Mouse (Mus musculus): Measurements from ENCODE around the gene Asb7. TPM values are rescaled to one million over a fixed set of nuclear protein-coding genes. Genes with fewer than 3 reads are reported as not detected.
A peak's percentile ranks its signal among the peaks of the same experiment; 100 is the strongest.

The Asb7 gene
- polyA plus RNA-seq (2014; fragmentation: Nextera tagmentation; extraction: Ambion mirVana) = 18.7 and 20.7 TPM in 2 replicates

DNA sequence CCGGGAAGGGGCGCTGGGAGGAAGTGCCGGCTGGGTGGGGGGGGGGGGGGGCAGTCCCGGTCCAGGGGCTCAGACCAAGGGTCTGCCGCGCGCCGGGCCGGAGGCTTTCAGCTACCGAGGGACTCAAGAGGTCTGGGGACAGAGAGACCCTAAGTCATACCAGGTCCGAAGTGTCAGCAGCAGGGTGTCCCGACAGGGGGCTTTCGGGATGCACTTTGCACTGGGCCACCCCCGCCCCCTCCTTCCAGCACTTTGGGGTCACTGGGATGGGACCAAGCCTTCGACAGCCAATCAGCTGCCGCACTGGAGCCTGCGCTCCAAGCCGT, at the start of gene Asb7:
Gene Asb7 (minus strand): TSS at position 303 of the 326 bp plus-strand sequence.
- 0% methylated on average over 11 of the region's 18 CpGs for WGBS
- Histone ChIP-seq H3K36me3 (ENCODE audit: control insufficient read depth, insufficient read depth, low read length) (no peaks in the 10 kb centered on the region), H3K4me1 (ENCODE audit: control insufficient read depth, insufficient read depth, low read length) (peaks cover 10% of the 10 kb centered on the region; the same call in 1 of the 2 replicates), H3K4me2 (ENCODE audit: low read depth) (peak within 1 kb of the TSS; percentile 92), H3K9ac (ENCODE audit: low read length) (peak within 1 kb of the TSS; percentile 82), H3K27ac (ENCODE audit: low read depth, low read length) (peak within 1 kb of the TSS; percentile 85), H3K4me3 (ENCODE audit: low read depth, low read length) (peak within 1 kb of the TSS; percentile 70), H3K9me3 (ENCODE audit: control insufficient read depth, low read length) (no peaks in the 10 kb centered on the region), H3K27me3 (ENCODE audit: control insufficient read depth, insufficient read depth, low read length) (no peaks in the 10 kb centered on the region)
- ATAC-seq (ENCODE audit: insufficient read depth, low FRiP score, low TSS enrichment) (no peak; the same call in 1 of the 2 replicates), DNase-seq (ENCODE audit: low spot score) (no peak)

DNA sequence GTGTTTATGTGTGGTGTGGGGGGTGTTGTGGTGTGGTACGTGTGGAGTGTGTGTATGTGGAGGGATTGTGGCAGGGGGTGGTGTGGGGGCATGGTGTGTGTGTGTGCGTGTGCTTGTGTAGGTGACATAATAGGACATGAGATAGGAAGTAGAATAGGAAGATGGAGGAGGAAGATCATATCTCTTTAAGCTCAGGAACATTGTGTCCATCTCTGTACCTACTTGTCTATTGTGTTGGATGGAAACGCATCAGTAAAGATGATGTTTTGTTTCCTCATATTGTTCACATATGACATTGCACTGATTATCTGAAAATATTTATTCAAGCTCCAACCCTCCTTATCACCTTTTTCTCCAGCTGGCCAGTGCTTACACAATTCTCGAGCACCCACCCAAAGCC, 48.0 kb upstream of the Asb7 start:
- 91% methylated on average over 4 of the region's 4 CpGs for WGBS
- Histone ChIP-seq H3K9ac (ENCODE audit: low read length) (no peak overlapping the region), H3K9me3 (ENCODE audit: control insufficient read depth, low read length) (no peaks in the 10 kb centered on the region), H3K27ac (ENCODE audit: low read depth, low read length) (no peak overlapping the region), H3K4me2 (ENCODE audit: low read depth) (no peak overlapping the region), H3K4me3 (ENCODE audit: low read depth, low read length) (no peak overlapping the region), H3K27me3 (ENCODE audit: control insufficient read depth, insufficient read depth, low read length) (no peaks in the 10 kb centered on the region), H3K4me1 (ENCODE audit: control insufficient read depth, insufficient read depth, low read length) (no peaks in the 10 kb centered on the region; the same call in 1 of the 2 replicates), H3K36me3 (ENCODE audit: control insufficient read depth, insufficient read depth, low read length) (no peaks in the 10 kb centered on the region)
- DNase-seq (ENCODE audit: low spot score) (no peak), ATAC-seq (ENCODE audit: insufficient read depth, low FRiP score, low TSS enrichment) (no peak)

DNA sequence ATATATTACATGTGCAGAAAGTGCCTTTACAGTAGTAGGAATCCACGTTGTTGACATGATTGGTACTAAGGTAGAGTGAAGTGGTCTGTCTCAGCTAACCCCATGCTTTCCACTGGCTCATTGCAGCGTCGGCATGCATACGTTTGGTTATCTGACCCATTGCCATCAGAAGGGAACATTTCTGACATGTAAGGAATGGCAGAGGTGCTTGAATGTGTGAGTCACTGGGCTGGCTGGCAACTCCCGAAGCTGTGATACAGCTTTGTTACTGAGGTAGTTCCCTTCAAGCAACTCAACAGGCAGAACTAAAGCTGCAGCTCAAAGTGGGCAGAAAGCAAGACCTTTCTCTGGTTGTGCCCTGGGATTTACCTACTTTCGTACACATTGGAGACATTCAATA, 45.6 kb upstream of the Asb7 start:
- H3K9me3 ChIP-seq (ENCODE audit: control insufficient read depth, low read length) = no peaks in the 10 kb centered on the region
- no peak for DNase-seq (ENCODE audit: low spot score)
- whole genome bisulfite sequencing = 91% methylated on average over 6 of the region's 6 CpGs
- H3K4me3 ChIP-seq (ENCODE audit: low read depth, low read length) = no peak overlapping the region
- no peaks in the 10 kb centered on the region for H3K27me3 ChIP-seq (ENCODE audit: control insufficient read depth, insufficient read depth, low read length)
- no peak overlapping the region for H3K27ac ChIP-seq (ENCODE audit: low read depth, low read length)
- no peak for ATAC-seq (ENCODE audit: insufficient read depth, low FRiP score, low TSS enrichment)
- no peak overlapping the region for H3K4me2 ChIP-seq (ENCODE audit: low read depth)
- no peak overlapping the region for H3K9ac ChIP-seq (ENCODE audit: low read length)
- no peaks in the 10 kb centered on the region for H3K36me3 ChIP-seq (ENCODE audit: control insufficient read depth, insufficient read depth, low read length)
- no peaks in the 10 kb centered on the region for H3K4me1 ChIP-seq (ENCODE audit: control insufficient read depth, insufficient read depth, low read length)

DNA sequence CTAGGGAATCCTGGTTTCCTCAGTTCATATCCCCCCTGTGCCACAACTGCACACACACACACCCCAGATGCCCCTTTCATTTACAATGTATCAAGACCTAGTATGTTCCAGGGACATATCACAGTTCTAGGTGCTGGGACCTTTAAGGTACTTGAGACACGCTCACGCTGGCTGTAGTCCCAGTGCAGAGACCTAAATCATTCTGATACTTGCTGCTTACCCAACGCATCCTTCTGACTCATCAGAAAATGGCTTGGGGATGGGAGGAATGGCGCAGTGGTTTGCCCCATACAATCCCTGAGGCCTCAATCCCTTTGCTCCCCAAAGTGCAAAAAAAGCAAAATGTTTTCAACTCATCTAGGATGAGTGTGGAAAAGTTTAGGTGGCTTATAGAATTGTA, 45.1 kb upstream of the Asb7 start:
- Histone ChIP-seq H3K27me3 (ENCODE audit: control insufficient read depth, insufficient read depth, low read length) (no peaks in the 10 kb centered on the region), H3K9ac (ENCODE audit: low read length) (no peak overlapping the region), H3K9me3 (ENCODE audit: control insufficient read depth, low read length) (no peaks in the 10 kb centered on the region), H3K36me3 (ENCODE audit: control insufficient read depth, insufficient read depth, low read length) (no peaks in the 10 kb centered on the region), H3K4me2 (ENCODE audit: low read depth) (no peak overlapping the region), H3K4me3 (ENCODE audit: low read depth, low read length) (no peak overlapping the region), H3K27ac (ENCODE audit: low read depth, low read length) (no peak overlapping the region), H3K4me1 (ENCODE audit: control insufficient read depth, insufficient read depth, low read length) (no peaks in the 10 kb centered on the region)
- 96% methylated on average over 4 of the region's 4 CpGs for WGBS
- ATAC-seq (ENCODE audit: insufficient read depth, low FRiP score, low TSS enrichment) = no peak
- DNase-seq (ENCODE audit: low spot score) = no peak

DNA sequence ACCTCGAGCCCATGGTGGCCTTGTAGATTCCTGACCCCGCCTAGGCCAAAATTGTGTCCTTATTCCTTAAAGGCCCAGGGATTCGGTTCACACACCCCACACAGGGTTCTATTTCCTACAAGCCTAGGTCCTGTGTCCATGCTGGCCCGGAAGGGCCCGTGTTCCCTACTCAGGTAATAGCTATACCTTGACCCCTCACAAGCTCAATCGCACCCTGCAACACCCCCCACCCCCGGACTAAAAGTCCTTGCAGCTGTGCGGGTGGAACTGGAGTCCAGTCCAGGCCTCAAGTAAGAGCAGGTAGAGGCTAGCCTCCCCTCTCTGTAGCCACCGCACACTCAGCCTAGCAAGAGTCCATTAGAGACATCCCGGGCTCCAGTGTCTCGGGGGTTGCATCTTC, 44.5 kb upstream of the Asb7 start:
- no peak overlapping the region for H3K4me3 ChIP-seq (ENCODE audit: low read depth, low read length)
- no peaks in the 10 kb centered on the region for H3K27me3 ChIP-seq (ENCODE audit: control insufficient read depth, insufficient read depth, low read length)
- no peaks in the 10 kb centered on the region for H3K36me3 ChIP-seq (ENCODE audit: control insufficient read depth, insufficient read depth, low read length)
- no peaks in the 10 kb centered on the region for H3K9me3 ChIP-seq (ENCODE audit: control insufficient read depth, low read length)
- H3K27ac ChIP-seq (ENCODE audit: low read depth, low read length) = no peak overlapping the region
- no peak overlapping the region for H3K4me2 ChIP-seq (ENCODE audit: low read depth)
- ATAC-seq (ENCODE audit: insufficient read depth, low FRiP score, low TSS enrichment) (no peak), DNase-seq (ENCODE audit: low spot score) (no peak)
- H3K4me1 ChIP-seq (ENCODE audit: control insufficient read depth, insufficient read depth, low read length) = no peaks in the 10 kb centered on the region
- H3K9ac ChIP-seq (ENCODE audit: low read length) = no peak overlapping the region
- WGBS = 92% methylated on average over 11 of the region's 11 CpGs

DNA sequence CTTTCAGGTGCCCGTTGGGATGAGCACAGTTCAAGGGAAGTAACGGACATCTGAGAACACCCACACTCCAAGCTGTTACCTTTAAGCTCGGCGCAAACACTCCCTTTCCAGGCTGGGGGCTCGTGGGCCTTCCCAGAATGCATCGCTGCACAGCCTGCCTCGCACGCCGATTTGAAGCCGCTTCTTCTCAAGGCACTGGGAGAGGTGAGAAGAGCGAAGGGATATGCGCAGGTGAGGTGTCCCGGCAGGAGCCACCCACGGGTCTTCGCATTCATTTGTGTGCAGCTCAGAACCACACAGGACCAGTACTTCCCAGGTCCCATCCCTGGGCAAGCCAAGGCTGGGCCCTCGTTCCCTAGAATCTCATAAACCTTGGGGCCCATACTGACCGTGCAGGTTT, 44.0 kb upstream of the Asb7 start:
- Histone ChIP-seq H3K27ac (ENCODE audit: low read depth, low read length) (no peak overlapping the region), H3K9ac (ENCODE audit: low read length) (no peak overlapping the region), H3K9me3 (ENCODE audit: control insufficient read depth, low read length) (no peaks in the 10 kb centered on the region), H3K27me3 (ENCODE audit: control insufficient read depth, insufficient read depth, low read length) (no peaks in the 10 kb centered on the region), H3K4me3 (ENCODE audit: low read depth, low read length) (no peak overlapping the region), H3K4me2 (ENCODE audit: low read depth) (no peak overlapping the region), H3K36me3 (ENCODE audit: control insufficient read depth, insufficient read depth, low read length) (no peaks in the 10 kb centered on the region), H3K4me1 (ENCODE audit: control insufficient read depth, insufficient read depth, low read length) (no peaks in the 10 kb centered on the region)
- DNase-seq (ENCODE audit: low spot score) = no peak
- 96% methylated on average over 17 of the region's 17 CpGs for WGBS
- ATAC-seq (ENCODE audit: insufficient read depth, low FRiP score, low TSS enrichment) = no peak

DNA sequence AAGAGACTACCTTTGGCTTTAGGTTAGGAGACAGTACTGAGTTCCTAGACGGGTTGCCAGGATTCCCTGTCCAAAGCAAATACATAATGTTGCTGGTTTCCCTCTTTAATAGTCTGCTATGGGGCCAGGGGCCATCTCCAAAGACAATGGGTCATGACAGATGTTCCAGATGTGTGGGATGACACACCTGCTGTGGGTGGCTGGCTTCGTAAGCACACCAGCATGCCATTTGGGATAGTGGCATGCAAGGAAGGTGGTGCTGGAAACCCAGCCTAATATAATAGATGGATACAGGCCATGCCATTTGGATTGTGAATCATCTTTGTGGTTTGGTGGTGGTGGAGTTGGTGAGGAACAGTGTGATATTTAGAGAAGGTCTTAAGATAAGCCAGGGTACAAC, 39.8 kb upstream of the Asb7 start:
- H3K36me3 ChIP-seq (ENCODE audit: control insufficient read depth, insufficient read depth, low read length) = no peaks in the 10 kb centered on the region
- H3K4me3 ChIP-seq (ENCODE audit: low read depth, low read length) = no peak overlapping the region
- no peaks in the 10 kb centered on the region for H3K9me3 ChIP-seq (ENCODE audit: control insufficient read depth, low read length)
- ATAC-seq (ENCODE audit: insufficient read depth, low FRiP score, low TSS enrichment) (no peak), DNase-seq (ENCODE audit: low spot score) (no peak)
- H3K4me2 ChIP-seq (ENCODE audit: low read depth) = no peak overlapping the region
- 0 out of 2 replicates have a peak, but pooled peaks cover 2% of the 10 kb centered on the region for H3K4me1 ChIP-seq (ENCODE audit: control insufficient read depth, insufficient read depth, low read length)
- no peak overlapping the region for H3K9ac ChIP-seq (ENCODE audit: low read length)
- H3K27me3 ChIP-seq (ENCODE audit: control insufficient read depth, insufficient read depth, low read length) = 0 out of 2 replicates have a peak, but pooled peaks cover 4% of the 10 kb centered on the region
- WGBS = 80% methylated on average over 2 of the region's 2 CpGs
- H3K27ac ChIP-seq (ENCODE audit: low read depth, low read length) = no peak overlapping the region

DNA sequence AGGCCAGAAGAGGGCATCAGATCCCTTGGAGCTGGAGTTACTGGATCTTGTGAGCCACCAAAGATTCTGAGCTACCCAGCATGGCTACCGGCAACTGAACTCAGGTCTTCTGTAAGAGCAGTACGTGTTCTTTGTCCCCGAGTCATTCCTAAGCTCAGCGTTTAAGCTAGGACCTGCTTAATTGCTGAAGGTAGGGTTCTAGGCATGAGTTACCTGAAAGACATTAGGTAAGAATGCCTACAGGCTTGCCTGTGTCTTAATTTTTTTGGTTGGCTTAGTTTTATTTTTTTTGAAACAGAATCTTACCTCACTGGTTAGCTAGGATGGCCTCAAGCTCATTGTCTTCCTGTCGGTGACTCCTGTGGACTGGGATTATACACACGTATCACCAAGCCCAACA, 38.7 kb upstream of the Asb7 start:
- H3K27me3 ChIP-seq (ENCODE audit: control insufficient read depth, insufficient read depth, low read length) = 0 out of 2 replicates have a peak, but pooled peaks cover 4% of the 10 kb centered on the region
- no peak for DNase-seq (ENCODE audit: low spot score)
- 96% methylated on average over 6 of the region's 6 CpGs for WGBS
- no peak overlapping the region for H3K27ac ChIP-seq (ENCODE audit: low read depth, low read length)
- 0 out of 2 replicates have a peak, but pooled peaks cover 2% of the 10 kb centered on the region for H3K4me1 ChIP-seq (ENCODE audit: control insufficient read depth, insufficient read depth, low read length)
- H3K36me3 ChIP-seq (ENCODE audit: control insufficient read depth, insufficient read depth, low read length) = no peaks in the 10 kb centered on the region
- no peak overlapping the region for H3K4me3 ChIP-seq (ENCODE audit: low read depth, low read length)
- no peak for ATAC-seq (ENCODE audit: insufficient read depth, low FRiP score, low TSS enrichment)
- no peak overlapping the region for H3K9ac ChIP-seq (ENCODE audit: low read length)
- no peaks in the 10 kb centered on the region for H3K9me3 ChIP-seq (ENCODE audit: control insufficient read depth, low read length)
- no peak overlapping the region for H3K4me2 ChIP-seq (ENCODE audit: low read depth)

DNA sequence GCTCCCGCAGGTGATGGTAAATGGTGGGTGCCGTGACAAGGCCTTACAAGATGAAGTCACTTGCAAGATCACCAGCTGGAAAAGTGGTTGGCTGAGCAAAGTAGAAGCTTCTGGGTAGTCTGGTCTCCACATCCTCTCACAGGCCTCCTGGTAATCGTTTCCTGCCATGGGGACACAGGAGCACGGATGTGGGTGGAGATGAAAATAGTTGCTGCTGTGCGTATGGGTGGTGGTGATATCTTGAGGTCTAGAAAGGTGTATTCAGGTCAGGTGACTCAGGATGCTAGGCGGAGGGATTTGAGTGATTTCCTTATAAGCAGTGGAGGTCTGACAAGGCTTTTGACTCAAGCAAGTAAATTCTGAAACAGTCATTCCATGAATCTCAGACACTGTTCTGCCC, 35.6 kb upstream of the Asb7 start:
- 78% methylated on average over 6 of the region's 6 CpGs for WGBS
- DNase-seq (ENCODE audit: low spot score) (no peak), ATAC-seq (ENCODE audit: insufficient read depth, low FRiP score, low TSS enrichment) (no peak)
- H3K9ac ChIP-seq (ENCODE audit: low read length) = no peak overlapping the region
- H3K4me1 ChIP-seq (ENCODE audit: control insufficient read depth, insufficient read depth, low read length) = 0 out of 2 replicates have a peak, but pooled peaks cover 2% of the 10 kb centered on the region
- 0 out of 2 replicates have a peak, but pooled peaks cover 6% of the 10 kb centered on the region for H3K27me3 ChIP-seq (ENCODE audit: control insufficient read depth, insufficient read depth, low read length)
- no peak overlapping the region for H3K27ac ChIP-seq (ENCODE audit: low read depth, low read length)
- no peaks in the 10 kb centered on the region for H3K9me3 ChIP-seq (ENCODE audit: control insufficient read depth, low read length)
- H3K4me2 ChIP-seq (ENCODE audit: low read depth) = no peak overlapping the region
- no peak overlapping the region for H3K4me3 ChIP-seq (ENCODE audit: low read depth, low read length)
- no peaks in the 10 kb centered on the region; the same call in 1 of the 2 replicates for H3K36me3 ChIP-seq (ENCODE audit: control insufficient read depth, insufficient read depth, low read length)
